Mouse (Mus musculus): ENCODE results near the gene Tns3. TPM values are rescaled to one million over a fixed set of nuclear protein-coding genes. Genes with fewer than 3 reads are reported as not detected.

Gene Tns3
- polyA plus RNA-seq, 1 experiment from 2014 or later: 75.4 TPM

DNA sequence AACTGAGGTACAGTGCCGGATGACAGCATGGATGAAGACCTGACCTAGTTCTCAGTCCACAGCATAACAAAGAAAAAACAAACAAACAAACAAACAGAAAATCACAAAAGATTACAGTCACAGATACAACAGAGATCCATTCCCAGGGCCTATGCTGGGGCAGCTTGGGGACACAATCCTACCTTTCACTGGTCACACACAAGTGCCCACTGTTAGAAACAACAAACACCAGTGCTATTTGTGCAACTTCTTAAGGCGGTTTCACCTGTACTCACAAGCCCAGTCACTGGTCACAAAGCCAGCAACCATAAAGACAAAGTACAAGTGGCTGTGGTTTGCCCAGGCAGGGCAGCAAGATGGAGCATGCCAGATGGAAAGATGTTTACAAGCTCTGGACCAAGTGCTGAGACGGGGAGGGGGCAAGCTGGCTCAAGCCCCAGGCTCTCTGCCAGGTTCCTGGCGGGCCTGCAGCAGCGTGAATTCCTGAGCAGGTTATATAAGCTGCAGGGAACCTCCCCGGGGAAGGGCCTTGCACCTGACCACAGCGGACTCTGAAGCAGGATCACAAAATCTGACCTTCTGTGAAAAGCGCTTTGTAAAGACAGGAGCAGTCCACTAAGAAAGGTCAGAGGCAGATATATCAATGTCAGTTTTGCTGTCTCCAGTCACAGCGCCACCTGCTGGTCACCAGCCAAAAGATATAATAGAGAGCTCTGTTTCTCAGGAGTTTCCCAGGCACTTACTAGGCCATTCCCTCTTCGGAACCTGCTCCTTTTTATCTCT is 140.8 kb downstream of the Tns3 start:
- ChIA-PET CTCF (interaction anchor here (0.6 to 13.3 kb wide), 34 partner anchors 9 to 343 kb away, joined by 3 to 84 read pairs (median 4); no protein-coding TSS in a partner anchor), POLR2A (interaction anchor here (0.9 to 1.7 kb wide), 2 partner anchors 15 to 99 kb away, joined by 3 to 4 read pairs; no protein-coding TSS in a partner anchor)
- ATAC-seq: peak; percentile 79

DNA sequence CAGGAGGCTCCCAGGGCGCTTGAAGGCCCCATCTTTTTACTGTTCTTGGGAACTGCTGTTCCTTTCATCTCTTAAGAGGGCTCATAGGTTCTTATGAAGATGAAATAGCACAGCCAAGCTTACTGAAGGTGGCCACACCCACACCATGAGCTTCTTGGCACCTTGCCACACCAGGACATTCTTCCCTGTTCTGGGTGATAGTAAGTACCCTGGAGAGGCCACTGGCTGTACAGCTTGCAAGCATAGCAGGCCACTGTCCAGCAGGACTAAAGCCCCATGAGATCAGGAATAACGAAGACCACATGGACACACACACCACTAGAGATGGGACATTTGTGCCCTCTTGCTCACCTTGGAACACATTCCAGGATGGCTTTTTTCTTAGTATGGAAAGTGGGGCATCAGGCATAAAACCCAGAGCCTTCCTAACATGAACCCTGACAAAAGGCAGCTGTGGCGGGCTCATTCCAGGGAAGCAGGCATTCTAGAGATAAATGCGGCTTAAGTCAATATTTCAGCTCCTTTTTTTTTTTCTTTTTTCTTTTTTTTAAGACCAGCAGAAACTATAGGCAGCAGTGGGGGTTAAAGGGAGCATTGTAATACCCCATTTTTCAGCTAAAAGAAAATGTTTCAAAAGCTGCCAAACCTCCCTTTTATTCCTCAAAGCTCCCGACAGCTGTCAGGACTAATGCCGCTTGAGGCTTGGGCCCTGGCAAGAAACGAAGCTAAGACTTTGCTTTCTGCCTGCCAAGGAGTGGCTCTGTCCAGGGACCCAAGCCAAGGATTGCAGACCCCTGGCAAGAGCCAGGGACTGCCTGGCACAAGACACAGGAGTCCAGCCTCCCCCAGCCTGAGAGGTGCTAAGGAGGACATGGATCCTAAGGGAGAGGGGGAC is 150.7 kb downstream of the Tns3 start:
- in situ Hi-C loops (cut with MboI; ENCODE audit: low pct_unique_long_range_greater_than_20kb): loop anchor here (25.0 kb wide), 1 partner anchor 624 kb away; no protein-coding TSS in a partner anchor
- POLR2A ChIA-PET: no interaction called here
- CTCF ChIA-PET: interaction anchor here (1.2 to 2.1 kb wide), 4 partner anchors 9 to 18 kb away, joined by 3 to 11 read pairs (median 5); no protein-coding TSS in a partner anchor
- TF ChIP-seq CTCF (IDR thresholded peaks at IDR 0.05): no peak
- no peaks in the 10 kb centered on the region for H3K27me3 ChIP-seq
- no peak for DNase-seq (ENCODE audit: low read depth, low spot score)
- no peak for ATAC-seq

More for the DNA sequence above, 140.8 kb downstream of the Tns3 start:
- no peak for DNase-seq (ENCODE audit: low read depth, low spot score)
- TF ChIP-seq CTCF (IDR thresholded peaks at IDR 0.05): peak; percentile 91
- H3K27me3 ChIP-seq: no peaks in the 10 kb centered on the region
- in situ Hi-C loops (cut with MboI; ENCODE audit: low pct_unique_long_range_greater_than_20kb): loop anchor here (5.0 to 25.0 kb wide), 3 partner anchors 96 to 614 kb away; no protein-coding TSS in a partner anchor

DNA sequence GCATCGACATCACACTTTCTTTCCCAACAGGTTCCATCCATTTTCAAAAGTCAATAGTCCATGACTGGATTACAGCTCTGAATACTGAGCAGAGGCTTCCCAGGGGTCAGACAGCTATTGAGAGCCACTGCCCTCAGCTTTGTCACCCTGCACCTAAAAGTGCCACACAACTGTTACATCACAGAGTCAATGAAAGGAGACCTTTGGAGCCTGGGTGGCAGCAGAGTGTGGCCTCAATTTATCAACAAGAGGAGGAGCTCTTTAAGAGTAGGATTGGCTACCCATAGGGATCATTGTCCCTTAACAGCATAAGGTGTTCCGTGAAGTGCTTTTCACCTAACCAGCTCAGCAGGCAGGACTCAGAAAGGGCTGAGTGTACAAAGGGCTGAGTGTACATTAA is 154.0 kb downstream of the Tns3 start:
- ATAC-seq (no peak), DNase-seq (ENCODE audit: low read depth, low spot score) (no peak)
- ChIA-PET CTCF (interaction anchor here (1.2 to 2.2 kb wide), 3 partner anchors 13 to 24 kb away, joined by 4 to 7 read pairs (median 5); no protein-coding TSS in a partner anchor), POLR2A (no interaction called here)
- in situ Hi-C loops (cut with MboI; ENCODE audit: low pct_unique_long_range_greater_than_20kb): loop anchor here (25.0 kb wide), 1 partner anchor 627 kb away; no protein-coding TSS in a partner anchor
- TF ChIP-seq CTCF (IDR thresholded peaks at IDR 0.05): no peak
- no peaks in the 10 kb centered on the region for H3K27me3 ChIP-seq

DNA sequence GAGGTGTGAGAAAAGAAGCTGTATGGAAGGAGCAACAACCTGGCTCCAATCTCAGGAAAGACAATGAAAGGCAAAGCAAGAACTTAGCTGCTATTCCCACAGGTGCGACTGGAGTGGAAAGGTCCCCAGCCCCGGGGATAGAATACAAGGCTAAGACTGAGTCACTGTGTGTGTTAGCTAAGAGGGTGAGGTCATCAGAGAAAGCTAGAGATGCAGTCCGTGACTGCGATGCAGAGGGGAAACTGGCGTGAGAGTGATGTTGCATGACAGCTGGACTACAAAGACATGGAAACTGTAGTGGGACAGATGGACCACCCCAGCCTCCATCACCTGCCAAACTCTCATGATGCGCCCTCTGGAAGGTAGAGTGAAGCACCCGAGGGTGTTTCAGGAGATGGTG is 154.7 kb downstream of the Tns3 start:
- ChIA-PET POLR2A (no interaction called here), CTCF (interaction anchor here (1.2 to 2.2 kb wide), 3 partner anchors 10 to 24 kb away, joined by 4 to 5 read pairs (median 4); no protein-coding TSS in a partner anchor)
- H3K27me3 ChIP-seq: no peaks in the 10 kb centered on the region
- DNase-seq (ENCODE audit: low read depth, low spot score) (no peak), ATAC-seq (peak; percentile 77)
- in situ Hi-C loops (cut with MboI; ENCODE audit: low pct_unique_long_range_greater_than_20kb): loop anchor here (25.0 kb wide), 1 partner anchor 628 kb away; no protein-coding TSS in a partner anchor
- no peak for TF ChIP-seq CTCF (IDR thresholded peaks at IDR 0.05)

DNA sequence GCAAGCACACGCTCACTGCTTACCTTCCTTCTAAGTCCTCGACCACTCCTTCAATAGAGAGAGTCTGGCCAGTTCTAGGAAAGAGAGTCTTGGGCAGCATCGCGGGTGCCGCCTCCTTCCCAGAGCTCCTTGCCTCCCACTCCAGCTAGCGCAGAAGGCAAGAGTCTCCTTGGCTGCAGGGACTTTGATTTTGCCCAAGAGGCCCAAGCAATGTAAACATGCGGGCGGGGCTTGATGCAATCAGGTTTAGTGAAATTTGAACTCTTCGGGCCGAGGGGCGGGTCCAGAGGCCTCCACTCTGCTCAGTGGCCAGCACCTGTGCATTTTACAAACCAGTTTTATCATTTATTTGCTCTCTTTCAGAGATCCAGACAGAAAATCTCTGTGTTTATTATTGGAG is 160.6 kb downstream of the Tns3 start:
- in situ Hi-C loops (cut with MboI; ENCODE audit: low pct_unique_long_range_greater_than_20kb): loop anchor here (25.0 kb wide), 1 partner anchor 634 kb away; no protein-coding TSS in a partner anchor
- no peak for ATAC-seq
- no peak for TF ChIP-seq CTCF (IDR thresholded peaks at IDR 0.05)
- CTCF ChIA-PET: interaction anchor here (1.3 to 2.1 kb wide), 2 partner anchors 11 to 20 kb away, joined by 4 to 11 read pairs; no protein-coding TSS in a partner anchor
- H3K27me3 ChIP-seq: no peaks in the 10 kb centered on the region
- no peak for DNase-seq (ENCODE audit: low read depth, low spot score)
- POLR2A ChIA-PET: no interaction called here

DNA sequence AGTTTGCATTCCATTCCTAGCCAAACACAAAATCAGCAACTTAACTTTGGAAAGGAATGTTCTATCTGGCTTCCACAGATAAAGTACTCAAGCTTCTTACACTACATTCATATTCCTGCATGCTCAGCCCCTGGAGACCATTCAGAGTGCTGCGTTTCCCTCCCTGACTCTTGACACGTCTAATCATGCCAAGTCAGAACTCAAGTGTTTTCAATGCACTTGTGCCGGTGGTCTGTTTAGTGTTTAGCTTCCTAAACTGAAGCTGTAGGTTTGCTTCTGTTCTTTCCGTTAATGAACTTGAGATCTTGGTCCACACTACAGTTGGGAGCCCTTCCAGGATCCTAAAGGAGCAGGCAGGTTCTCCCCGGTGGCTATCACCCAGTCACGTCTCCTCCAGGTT is 163.5 kb downstream of the Tns3 start:
- ATAC-seq: no peak
- in situ Hi-C loops (cut with MboI; ENCODE audit: low pct_unique_long_range_greater_than_20kb): loop anchor here (25.0 kb wide), 1 partner anchor 636 kb away; no protein-coding TSS in a partner anchor
- POLR2A ChIA-PET: no interaction called here
- CTCF ChIA-PET: no interaction called here
- DNase-seq (ENCODE audit: low read depth, low spot score): no peak
- no peaks in the 10 kb centered on the region for H3K27me3 ChIP-seq
- no peak for TF ChIP-seq CTCF (IDR thresholded peaks at IDR 0.05)

DNA sequence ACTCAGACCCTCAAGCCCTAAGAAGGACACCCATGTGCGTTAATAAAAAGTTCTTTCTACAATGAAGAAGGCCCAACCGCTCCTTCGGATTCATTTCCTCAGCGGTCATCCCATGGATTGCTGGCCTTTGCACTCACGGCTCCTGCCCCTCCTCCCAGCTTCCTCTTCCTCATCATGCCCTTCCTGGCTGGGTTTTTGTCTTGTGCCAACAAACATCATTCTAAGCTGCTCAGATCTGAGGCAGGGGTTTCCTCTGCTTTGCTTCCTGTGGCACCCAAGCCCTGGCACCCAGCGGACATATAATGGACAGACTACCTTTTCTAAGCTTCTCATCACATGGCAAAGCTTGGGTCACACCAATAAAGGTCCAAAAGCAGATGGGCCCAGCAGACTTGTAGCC is 167.2 kb downstream of the Tns3 start:
- TF ChIP-seq CTCF (IDR thresholded peaks at IDR 0.05): no peak
- in situ Hi-C loops (cut with MboI; ENCODE audit: low pct_unique_long_range_greater_than_20kb): no loop called here
- H3K27me3 ChIP-seq: no peaks in the 10 kb centered on the region
- no peak for ATAC-seq
- DNase-seq (ENCODE audit: low read depth, low spot score): no peak
- CTCF ChIA-PET: interaction anchor here (0.7 to 4.5 kb wide), 2 partner anchors 26 to 37 kb away, joined by 3 to 17 read pairs; no protein-coding TSS in a partner anchor
- POLR2A ChIA-PET: no interaction called here

DNA sequence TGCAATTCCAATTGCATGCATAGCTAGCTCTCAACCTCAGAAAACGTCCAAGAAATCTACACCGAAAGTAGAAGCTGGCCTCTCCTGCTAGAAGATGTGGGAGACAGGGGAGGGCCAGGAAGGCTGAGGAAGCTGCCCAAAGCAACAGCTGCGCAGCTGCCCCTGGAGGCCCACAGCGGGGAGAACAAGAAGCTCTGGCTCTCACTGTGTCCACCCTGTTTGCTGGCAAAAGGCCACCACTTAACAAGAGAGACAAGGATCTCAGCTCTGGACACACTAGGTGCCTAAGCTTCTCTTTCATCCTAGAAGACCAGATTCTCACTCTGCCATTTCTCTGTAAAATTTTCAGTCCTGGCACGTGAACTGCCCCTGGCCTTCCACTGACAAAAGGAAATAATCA is 167.6 kb downstream of the Tns3 start:
- no peak for DNase-seq (ENCODE audit: low read depth, low spot score)

DNA sequence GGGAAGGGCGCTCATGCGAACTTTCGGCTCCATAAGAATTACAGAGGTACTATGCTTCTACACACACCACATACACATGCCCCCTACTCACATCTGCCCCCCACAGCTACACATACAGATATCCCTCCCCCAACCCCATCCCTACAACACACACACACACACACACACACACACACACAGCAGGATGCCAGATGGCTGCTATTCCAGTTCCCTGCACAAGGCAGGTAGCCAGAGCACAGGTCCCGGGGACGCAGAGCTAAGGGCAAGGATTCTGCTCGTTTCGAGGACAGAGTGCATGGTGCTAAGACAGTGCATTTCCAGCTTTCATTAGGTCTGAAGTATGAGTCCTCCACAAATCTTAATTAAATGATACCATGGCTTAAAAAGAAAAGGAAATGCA is 168.5 kb downstream of the Tns3 start:
- in situ Hi-C loops (cut with MboI; ENCODE audit: low pct_unique_long_range_greater_than_20kb): no loop called here
- no peaks in the 10 kb centered on the region for H3K27me3 ChIP-seq
- ATAC-seq (no peak), DNase-seq (ENCODE audit: low read depth, low spot score) (no peak)
- ChIA-PET POLR2A (no interaction called here), CTCF (interaction anchor here (1.1 to 4.5 kb wide), 3 partner anchors 9 to 28 kb away, joined by 3 to 17 read pairs (median 3); no protein-coding TSS in a partner anchor)
- no peak for TF ChIP-seq CTCF (IDR thresholded peaks at IDR 0.05)

More for the DNA sequence above, 167.6 kb downstream of the Tns3 start:
- POLR2A ChIA-PET: no interaction called here
- ATAC-seq: no peak
- no peaks in the 10 kb centered on the region for H3K27me3 ChIP-seq
- no peak for TF ChIP-seq CTCF (IDR thresholded peaks at IDR 0.05)
- in situ Hi-C loops (cut with MboI; ENCODE audit: low pct_unique_long_range_greater_than_20kb): no loop called here
- CTCF ChIA-PET: interaction anchor here (0.7 to 4.5 kb wide), 2 partner anchors 27 to 38 kb away, joined by 3 to 17 read pairs; no protein-coding TSS in a partner anchor

DNA sequence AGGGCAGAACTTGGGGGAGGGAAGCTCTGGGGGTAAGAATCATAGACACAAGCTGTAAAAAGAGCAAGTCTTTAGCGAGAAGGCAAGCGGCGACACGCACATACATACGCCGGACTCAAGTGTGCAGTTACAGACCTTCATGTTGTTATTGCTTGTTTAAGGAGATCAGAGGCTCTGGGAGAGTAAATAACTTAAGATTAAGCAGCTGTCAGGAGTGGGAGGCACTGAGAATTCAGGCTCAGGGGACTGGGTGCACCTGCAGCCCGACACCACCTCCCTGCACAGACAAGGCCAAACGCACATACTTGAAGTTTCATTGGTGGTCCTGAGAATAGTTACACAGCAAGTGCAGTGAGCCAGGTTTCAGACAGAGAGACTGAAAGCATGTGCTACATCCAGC is 169.3 kb downstream of the Tns3 start:
- CTCF ChIA-PET: interaction anchor here (1.5 to 4.5 kb wide), 4 partner anchors 10 to 29 kb away, joined by 3 to 17 read pairs (median 4); no protein-coding TSS in a partner anchor
- in situ Hi-C loops (cut with MboI; ENCODE audit: low pct_unique_long_range_greater_than_20kb): no loop called here
- DNase-seq (ENCODE audit: low read depth, low spot score) (no peak), ATAC-seq (no peak)
- no peaks in the 10 kb centered on the region for H3K27me3 ChIP-seq
- TF ChIP-seq CTCF (IDR thresholded peaks at IDR 0.05): no peak
- POLR2A ChIA-PET: no interaction called here
